ENCODE assay signal across 8 mouse cellular contexts in the genomic region with DNA sequence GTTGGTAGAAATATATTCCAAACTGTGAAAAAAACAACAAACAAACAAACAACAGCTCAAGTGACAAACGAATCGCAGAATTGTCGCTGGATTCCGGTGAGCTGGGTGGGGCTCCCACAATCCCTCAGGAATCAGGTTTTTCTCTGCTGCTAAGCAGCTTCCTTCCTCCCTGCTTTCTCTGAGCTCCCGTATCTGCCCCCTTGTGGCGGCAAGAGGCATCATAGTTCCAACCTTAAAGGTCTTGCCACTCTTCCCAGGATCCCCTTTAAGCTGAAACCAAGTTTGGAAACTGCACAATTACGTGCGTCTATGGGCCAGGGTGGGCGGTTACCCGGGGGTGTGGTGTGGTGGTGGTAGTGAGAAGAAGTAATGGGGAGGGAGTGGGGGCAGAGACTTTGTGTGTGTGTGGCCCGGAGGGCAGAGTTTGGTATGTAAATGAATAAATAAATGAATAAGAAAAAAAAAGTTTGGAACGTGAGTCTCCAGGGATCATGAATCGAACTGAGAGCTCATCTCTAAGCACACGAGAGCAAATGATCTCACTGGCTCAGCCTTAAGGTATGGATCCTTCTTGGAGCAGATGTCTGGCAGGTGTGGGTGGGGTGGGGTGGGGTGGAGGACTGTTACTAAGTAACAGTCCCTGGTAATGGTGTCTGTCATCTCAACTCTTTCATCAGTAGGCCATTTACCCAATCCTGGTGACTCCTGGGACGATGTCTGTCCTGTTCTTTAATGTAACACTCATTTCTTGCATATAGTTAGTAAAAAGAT. TPM values are rescaled to one million over a fixed set of nuclear protein-coding genes. Genes with fewer than 3 reads are reported as not detected.
DNase-seq lines count a peak whose midpoint lies in the region; ATAC-seq lines count a peak whose summit lies in the region.

No protein-coding gene starts in this region.

- 16% methylated on average over 15 of the region's 15 CpGs for WGBS in hindbrain, embryonic 14.5 days

- peak overlapping the region; percentile 63 for H3K9ac ChIP-seq in hindbrain, embryonic 14.5 days

- peak overlapping the region; percentile 35 for H3K4me3 ChIP-seq in hindbrain, embryonic 14.5 days (replicated peaks; ENCODE audit: low read length)

- H3K27ac ChIP-seq in hindbrain, embryonic 14.5 days: peak overlapping the region; percentile 83

- no peaks in the 10 kb centered on the region for H3K27me3 ChIP-seq in hindbrain, embryonic 14.5 days (ENCODE audit: control insufficient read depth, insufficient read depth, low read length)

- peak; percentile 93 for DNase-seq in R1 (ENCODE audit: low read depth, low spot score)
- peak; percentile 85 for DNase-seq in cerebellum, adult 9-11 months
- peak; percentile 55 to 68 for DNase-seq in frontal cortex, postnatal 14 days (ENCODE audit: low spot score in 2 of 2)
- DNase-seq in hindbrain, embryonic 14.5 days (ENCODE audit: low spot score): peak; percentile 90
- peak; percentile 67 for DNase-seq in left cerebral cortex, adult 11 months (ENCODE audit: low spot score)
- DNase-seq in lung, postnatal 25 days (ENCODE audit: low spot score): peak; percentile 77
- peak; percentile 75 for DNase-seq in retina, postnatal 7 days (ENCODE audit: low read depth, low spot score)
- DNase-seq in natural killer cell, adult 2 months (ENCODE audit: low spot score in 2 of 2): no peak

- H3K36me3 ChIP-seq in hindbrain, embryonic 14.5 days (replicated peaks; ENCODE audit: control insufficient read depth, insufficient read depth): no peaks in the 10 kb centered on the region

- ATAC-seq in hindbrain, embryonic 14.5 days (ENCODE audit: low FRiP score): peak; percentile 89

- peak overlapping the region; percentile 59 for H3K4me2 ChIP-seq in hindbrain, embryonic 14.5 days (replicated peaks)

- peaks cover 5% of the 10 kb centered on the region; the same call in 1 of the 2 replicates for H3K4me1 ChIP-seq in hindbrain, embryonic 14.5 days (replicated peaks; ENCODE audit: control insufficient read depth, insufficient read depth, low read length)

- no peaks in the 10 kb centered on the region for H3K9me3 ChIP-seq in hindbrain, embryonic 14.5 days (ENCODE audit: control insufficient read depth, low read length)

RNA-seq across cellular contexts. Expression of gene Gm11042, which starts 1.0 kb away (rescaled TPM):
- not detected in 2 replicates for polyA plus RNA-seq in hindbrain, embryonic 14.5 days (2014; fragmentation: Nextera tagmentation; extraction: Ambion mirVana)

Comparison
In these comparisons a context has a peak if more than half of its experiments do, and no peak if none do; other contexts are left out.
1. DNase-seq: peak in R1 (single experiment), cerebellum, adult 9-11 months (single experiment), frontal cortex, postnatal 14 days (2 of 2), hindbrain, embryonic 14.5 days (single experiment), left cerebral cortex, adult 11 months (single experiment), lung, postnatal 25 days (single experiment) and retina, postnatal 7 days (single experiment); none in natural killer cell, adult 2 months (0 of 2).